Mouse (Mus musculus): ENCODE results near the gene Rhox3a2. TPM values are rescaled to one million over a fixed set of nuclear protein-coding genes. Genes with fewer than 3 reads are reported as not detected.
"Not testable (repeated sequence)": the region's sequence is repeated elsewhere in the genome, so short reads cannot be mapped to it uniquely, and the experiment has no call there.

Gene Rhox3a2
- total RNA-seq (2021), result under 1 TPM in 1 of 2 experiments, not detected in 1; 0.35 TPM
- long read RNA-seq, experiment 1, result 0 reads
- long read RNA-seq, experiment 2, result 0 reads

GRCm38 (mm10) chrX:37379728-37380127 is at the start of gene Rhox3a2:
Rhox3a2 (plus strand) TSS chrX:37380028.
- not testable (repeated sequence) for DNase-seq

GRCm38 (mm10) chrX:37390548-37390947 is 10.7 kb downstream of the Rhox3a2 start, which contains the start of gene Rhox4a2:
Rhox4a2 (plus strand) TSS chrX:37390848.
- DNase-seq; intact Hi-C loops (cut with DNase I; ENCODE audit: low total_unique reads): not testable (repeated sequence)

More at GRCm38 (mm10) chrX:37379728-37380127, at the start of gene Rhox3a2:
- intact Hi-C loops (cut with DNase I; ENCODE audit: low total_unique reads), result not testable (repeated sequence)

- intact Hi-C loops (cut with DNase I; ENCODE audit: low total_unique reads), result not testable (repeated sequence)
Measured at GRCm38 (mm10) chrX:37411767-37412166, 31.9 kb downstream of the Rhox3a2 start, which contains the start of gene Rhox2b. Rhox2b (plus strand) TSS chrX:37412067.

GRCm38 (mm10) chrX:37432194-37432593 is 52.4 kb downstream of the Rhox3a2 start, which contains the start of gene Rhox4b:
Rhox4b (plus strand) TSS chrX:37432494.
- intact Hi-C loops (cut with DNase I; ENCODE audit: low total_unique reads), result not testable (repeated sequence)

More at GRCm38 (mm10) chrX:37411767-37412166, 31.9 kb downstream of the Rhox3a2 start, which contains the start of gene Rhox2b:
- DNase-seq, result not testable (repeated sequence)

More at GRCm38 (mm10) chrX:37432194-37432593, 52.4 kb downstream of the Rhox3a2 start, which contains the start of gene Rhox4b:
- not testable (repeated sequence) for DNase-seq

Other genes with a start within 250 kb of the Rhox3a2 start
- not detected for gene Akap14, start 211.2 kb upstream of the Rhox3a2 start, total RNA-seq (2021)
- gene Ndufa1, start 188.9 kb upstream of the Rhox3a2 start, total RNA-seq (2021), result 100 to 1,000 TPM; 346 to 390 TPM
- gene Rnf113a1, start 188.8 kb upstream of the Rhox3a2 start, total RNA-seq (2021), result 1 to 10 TPM; 1.8 to 2.4 TPM
- not detected for gene Gm9, start 169.0 kb upstream of the Rhox3a2 start, total RNA-seq (2021)
- not detected for gene Rhox1, start 157.8 kb upstream of the Rhox3a2 start, total RNA-seq (2021)
- gene Rhox2a, start 135.1 kb upstream of the Rhox3a2 start, total RNA-seq (2021), result not detected
- not detected for gene Rhox3a, start 130.1 kb upstream of the Rhox3a2 start, total RNA-seq (2021)
- gene Rhox4a, start 114.7 kb upstream of the Rhox3a2 start, total RNA-seq (2021), result not detected
- not detected for gene Rhox4a2, start 10.8 kb downstream of the Rhox3a2 start, total RNA-seq (2021)
- gene Rhox2b, start 32.0 kb downstream of the Rhox3a2 start, total RNA-seq (2021), result not detected
- gene Rhox4b, start 52.5 kb downstream of the Rhox3a2 start, total RNA-seq (2021), result not detected
- not detected for gene Rhox2c, start 73.7 kb downstream of the Rhox3a2 start, total RNA-seq (2021)
- not detected for gene Rhox3c, start 78.6 kb downstream of the Rhox3a2 start, total RNA-seq (2021)
- not detected for gene Rhox4c, start 100.3 kb downstream of the Rhox3a2 start, total RNA-seq (2021)
- not detected for gene Rhox2d, start 113.4 kb downstream of the Rhox3a2 start, total RNA-seq (2021)
- gene Rhox4d, start 134.3 kb downstream of the Rhox3a2 start, total RNA-seq (2021), result not detected
- gene Rhox2e, start 150.4 kb downstream of the Rhox3a2 start, total RNA-seq (2021), result not detected
- not detected for gene Rhox3e, start 162.0 kb downstream of the Rhox3a2 start, total RNA-seq (2021)
- gene Rhox4e, start 177.4 kb downstream of the Rhox3a2 start, total RNA-seq (2021), result not detected
- not detected for gene Rhox2f, start 191.4 kb downstream of the Rhox3a2 start, total RNA-seq (2021)
- not detected for gene Rhox3f, start 201.0 kb downstream of the Rhox3a2 start, total RNA-seq (2021)
- gene Rhox4f, start 227.7 kb downstream of the Rhox3a2 start, total RNA-seq (2021), result not detected
- not detected for gene Rhox3g, start 248.6 kb downstream of the Rhox3a2 start, total RNA-seq (2021)